Mouse (Mus musculus): ENCODE data around the gene Rbp2. TPM values are rescaled to one million over a fixed set of nuclear protein-coding genes. Genes with fewer than 3 reads are reported as not detected.

Gene Rbp2
- total RNA-seq (2014; fragmentation: Nextera tagmentation) (not detected in 2 replicates), total RNA-seq (2017) (not detected in 2 replicates)

- no peak for ATAC-seq (replicated peaks; ENCODE audit: low FRiP score, low TSS enrichment, poor library complexity, severe bottlenecking)
These were observed at the start of gene Rbp2 for GRCm38 (mm10) chr9:98485815-98486214. Gene Rbp2, plus strand, starts transcription at chr9:98486115.

- no peak for ATAC-seq (replicated peaks; ENCODE audit: low FRiP score, low TSS enrichment, poor library complexity, severe bottlenecking)
These were observed 48.1 kb upstream of the Rbp2 start for GRCm38 (mm10) chr9:98437819-98438218.

GRCm38 (mm10) chr9:98439091-98439490, 46.8 kb upstream of the Rbp2 start:
- no peak for ATAC-seq (replicated peaks; ENCODE audit: low FRiP score, low TSS enrichment, poor library complexity, severe bottlenecking)

- ATAC-seq (replicated peaks; ENCODE audit: low FRiP score, low TSS enrichment, poor library complexity, severe bottlenecking) = peak; percentile 62
These were observed 43.3 kb upstream of the Rbp2 start for GRCm38 (mm10) chr9:98442638-98443037.

GRCm38 (mm10) chr9:98445359-98446149, 40.4 kb upstream of the Rbp2 start:
- ATAC-seq (replicated peaks; ENCODE audit: low FRiP score, low TSS enrichment, poor library complexity, severe bottlenecking) = no peak

- ATAC-seq (replicated peaks; ENCODE audit: low FRiP score, low TSS enrichment, poor library complexity, severe bottlenecking) = no peak
These were observed 34.9 kb upstream of the Rbp2 start for GRCm38 (mm10) chr9:98450976-98451375.

GRCm38 (mm10) chr9:98466709-98467108, 19.2 kb upstream of the Rbp2 start:
- ATAC-seq (replicated peaks; ENCODE audit: low FRiP score, low TSS enrichment, poor library complexity, severe bottlenecking) = no peak

GRCm38 (mm10) chr9:98480172-98480749, 5.7 kb upstream of the Rbp2 start:
- no peak for ATAC-seq (replicated peaks; ENCODE audit: low FRiP score, low TSS enrichment, poor library complexity, severe bottlenecking)

- no peak for ATAC-seq (replicated peaks; ENCODE audit: low FRiP score, low TSS enrichment, poor library complexity, severe bottlenecking)
These were observed 3.7 kb upstream of the Rbp2 start for GRCm38 (mm10) chr9:98482256-98482655.

GRCm38 (mm10) chr9:98485020-98485419, 895 bp upstream of the Rbp2 start:
- ATAC-seq (replicated peaks; ENCODE audit: low FRiP score, low TSS enrichment, poor library complexity, severe bottlenecking) = no peak

GRCm38 (mm10) chr9:98487273-98487672, 1.4 kb downstream of the Rbp2 start:
- ATAC-seq (replicated peaks; ENCODE audit: low FRiP score, low TSS enrichment, poor library complexity, severe bottlenecking) = no peak

GRCm38 (mm10) chr9:98489532-98489931, 3.6 kb downstream of the Rbp2 start:
- ATAC-seq (replicated peaks; ENCODE audit: low FRiP score, low TSS enrichment, poor library complexity, severe bottlenecking) = peak; percentile 97

GRCm38 (mm10) chr9:98490128-98490527, 4.2 kb downstream of the Rbp2 start:
- ATAC-seq (replicated peaks; ENCODE audit: low FRiP score, low TSS enrichment, poor library complexity, severe bottlenecking) = no peak

- ATAC-seq (replicated peaks; ENCODE audit: low FRiP score, low TSS enrichment, poor library complexity, severe bottlenecking) = no peak
These were observed 5.2 kb downstream of the Rbp2 start for GRCm38 (mm10) chr9:98491071-98491470.

GRCm38 (mm10) chr9:98492212-98492611, 6.3 kb downstream of the Rbp2 start:
- ATAC-seq (replicated peaks; ENCODE audit: low FRiP score, low TSS enrichment, poor library complexity, severe bottlenecking) = 0 out of 2 replicates have a peak, but pooled peaks have one; percentile 4

- ATAC-seq (replicated peaks; ENCODE audit: low FRiP score, low TSS enrichment, poor library complexity, severe bottlenecking) = no peak
These were observed 6.9 kb downstream of the Rbp2 start for GRCm38 (mm10) chr9:98492821-98493220.

- ATAC-seq (replicated peaks; ENCODE audit: low FRiP score, low TSS enrichment, poor library complexity, severe bottlenecking) = no peak
These were observed 11.2 kb downstream of the Rbp2 start for GRCm38 (mm10) chr9:98497157-98497556.

- ATAC-seq (replicated peaks; ENCODE audit: low FRiP score, low TSS enrichment, poor library complexity, severe bottlenecking) = no peak
These were observed 12.1 kb downstream of the Rbp2 start for GRCm38 (mm10) chr9:98497990-98498389.

- no peak for ATAC-seq (replicated peaks; ENCODE audit: low FRiP score, low TSS enrichment, poor library complexity, severe bottlenecking)
These were observed 12.9 kb downstream of the Rbp2 start for GRCm38 (mm10) chr9:98498717-98499268.

- no peak for ATAC-seq (replicated peaks; ENCODE audit: low FRiP score, low TSS enrichment, poor library complexity, severe bottlenecking)
These were observed 13.7 kb downstream of the Rbp2 start for GRCm38 (mm10) chr9:98499601-98500000.

GRCm38 (mm10) chr9:98507480-98507879, 21.6 kb downstream of the Rbp2 start:
- no peak for ATAC-seq (replicated peaks; ENCODE audit: low FRiP score, low TSS enrichment, poor library complexity, severe bottlenecking)

All from megakaryocyte-erythroid progenitor cell, adult 5-6 weeks (primary cell).